Mouse (Mus musculus) liver, embryonic 15.5 days (tissue): ENCODE measurements at regions not wholly inside any gene's neighbourhood (a gene's known extent, or its start where the extent isn't known, plus 50 kb on each side); places are given as distances from the start of the nearest gene placed in this dataset.

Source experiments
- ATAC-seq: fragments of 200-750 bp; cut with Nextera tagmentation; 2 replicates; pipeline ENCODE4 v1.8.0; 2017; ENCODE audit warnings: moderate number of reproducible peaks, mild to moderate bottlenecking, moderate library complexity; ENCODE audit not compliant: insufficient read depth
- H3K27ac ChIP-seq: fragments of 300-500 bp; sonication (generic); replicated peaks from 2 replicates; pipeline ENCODE4 v1.5.1; 2015; ENCODE audit warnings: mild to moderate bottlenecking, inconsistent platforms
- H3K27me3 ChIP-seq: fragments of 300-500 bp; sonication (generic); 2 replicates; pipeline ENCODE4 v1.6.1; 2015; ENCODE audit warnings: mild to moderate bottlenecking, inconsistent platforms
- H3K36me3 ChIP-seq: fragments of 300-500 bp; sonication (generic); replicated peaks from 2 replicates; pipeline ENCODE4 v1.6.1; 2015; ENCODE audit warnings: moderate library complexity, mild to moderate bottlenecking, inconsistent platforms
- H3K4me1 ChIP-seq: fragments of 300-500 bp; sonication (generic); replicated peaks from 2 replicates; pipeline ENCODE4 v1.6.1; 2015; ENCODE audit warnings: inconsistent platforms
- H3K4me2 ChIP-seq: fragments of 300-500 bp; sonication (generic); 2 replicates; pipeline ENCODE4 v1.6.1; 2015; ENCODE audit warnings: moderate library complexity, mild to moderate bottlenecking, inconsistent platforms
- H3K4me3 ChIP-seq: fragments of 300-500 bp; sonication (generic); replicated peaks from 2 replicates; pipeline ENCODE4 v1.5.1; 2015; ENCODE audit warnings: mild to moderate bottlenecking, inconsistent platforms
- H3K9ac ChIP-seq: fragments of 300-500 bp; sonication (generic); 2 replicates; pipeline ENCODE4 v1.6.1; 2015; ENCODE audit warnings: moderate library complexity, mild to moderate bottlenecking, inconsistent platforms
- H3K9me3 ChIP-seq: fragments of 300-500 bp; sonication (generic); replicated peaks from 2 replicates; pipeline ENCODE4 v1.6.1; 2016; ENCODE audit warnings: inconsistent platforms
- WGBS: fragments of 180-500 bp; shearing (Covaris S2); methylation state at CpG from one replicate; pipeline ENCODE4 v1.1.7; 2015; ENCODE audit warnings: mixed read lengths; ENCODE audit not compliant: insufficient replicate concordance; 5-methylcytosine and 5-hydroxymethylcytosine counted together

DNA sequence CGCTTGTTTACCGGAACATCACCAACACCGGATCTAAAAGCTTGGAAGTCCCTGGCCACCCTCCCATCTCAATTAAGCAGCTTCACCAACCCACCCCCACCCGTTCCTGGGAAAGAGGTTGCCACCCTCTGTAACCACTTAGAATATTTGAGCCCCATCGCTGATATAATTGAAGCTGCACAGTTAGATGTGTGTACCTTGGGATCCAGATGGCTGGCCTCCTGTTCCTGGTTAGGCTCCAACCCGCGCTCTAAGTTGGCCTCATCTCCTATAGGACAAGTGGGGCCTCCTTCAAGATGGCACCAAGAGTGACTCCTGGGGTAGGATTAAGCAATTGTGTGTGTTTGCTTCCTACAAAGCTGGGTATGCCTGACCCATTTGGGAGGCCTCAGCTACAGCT, 61.6 kb upstream of the Hdhd5 start:
- Histone ChIP-seq H3K36me3 (no peaks in the 10 kb centered on the region), H3K4me2 (0 out of 2 replicates have a peak overlapping the region, but pooled peaks have one; percentile 27), H3K9ac (no peak overlapping the region), H3K27me3 (no peaks in the 10 kb centered on the region), H3K4me3 (no peak overlapping the region), H3K9me3 (no peaks in the 10 kb centered on the region), H3K4me1 (peaks cover 59% of the 10 kb centered on the region), H3K27ac (no peak overlapping the region; the same call in 1 of the 2 replicates)
- ATAC-seq, result no peak
- 54% methylated on average over 7 of the region's 7 CpGs for WGBS

DNA sequence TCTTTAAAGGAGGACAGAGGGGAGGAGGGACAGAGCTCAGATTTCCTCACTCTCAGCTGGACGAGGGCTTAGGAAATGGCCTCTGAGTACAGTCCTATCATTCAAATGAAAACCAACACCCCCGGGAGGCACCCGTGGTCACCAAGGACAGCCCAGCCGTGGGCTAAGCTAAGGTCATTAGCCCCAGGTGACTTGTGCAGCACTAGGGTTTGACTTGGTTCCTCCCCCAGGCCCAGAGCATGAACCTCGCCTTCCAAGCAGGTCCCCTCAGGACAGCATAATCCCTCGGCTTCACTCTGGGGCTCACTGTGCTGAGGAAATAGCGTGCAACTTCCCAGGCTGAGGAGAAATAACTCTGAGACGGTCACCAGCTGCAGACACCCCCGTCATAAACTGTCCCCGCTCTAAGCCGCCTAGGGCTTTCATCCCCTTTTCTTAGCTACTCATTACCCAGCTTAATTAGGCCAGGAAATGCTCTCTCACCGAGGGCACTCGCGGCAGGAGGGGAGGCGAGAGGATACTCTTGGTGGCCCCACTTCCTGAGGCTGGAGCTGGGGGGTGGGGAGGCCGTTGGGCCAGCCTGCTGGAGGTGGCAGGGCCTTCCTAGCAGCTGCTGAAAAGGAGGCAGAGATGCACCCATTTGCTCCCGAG, 61.0 kb upstream of the Hdhd5 start:
- no peak overlapping the region; the same call in 1 of the 2 replicates for H3K27ac ChIP-seq
- H3K27me3 ChIP-seq, result no peaks in the 10 kb centered on the region
- H3K4me1 ChIP-seq, result peaks cover 59% of the 10 kb centered on the region
- no peak overlapping the region for H3K4me3 ChIP-seq
- H3K9ac ChIP-seq, result no peak overlapping the region
- H3K4me2 ChIP-seq, result peak overlapping the region; percentile 27
- no peaks in the 10 kb centered on the region for H3K36me3 ChIP-seq
- 0 out of 2 replicates have a peak, but pooled peaks have one; percentile 29 for ATAC-seq
- H3K9me3 ChIP-seq, result no peaks in the 10 kb centered on the region
- WGBS, result 24% methylated on average over 17 of the region's 17 CpGs

DNA sequence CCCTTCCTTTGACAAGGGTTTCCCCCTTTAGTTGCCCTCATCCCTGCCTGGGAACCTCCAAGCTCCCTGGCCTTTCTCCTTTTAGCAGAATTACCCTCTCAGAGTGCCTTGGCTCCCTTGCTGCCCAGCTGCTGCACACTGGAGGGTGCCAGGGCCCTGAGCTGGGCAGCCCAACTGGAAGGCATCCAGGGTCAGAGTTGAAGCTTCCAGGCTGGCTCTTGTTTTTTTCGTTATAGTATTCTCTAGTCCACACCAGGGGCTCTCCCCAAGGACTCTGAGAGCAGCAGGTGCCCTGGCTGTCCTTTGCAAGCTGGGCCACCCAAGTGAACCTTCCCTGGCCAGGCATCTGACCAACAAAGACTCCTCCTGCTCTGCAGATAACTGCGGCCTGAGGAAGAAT, 59.1 kb upstream of the Hdhd5 start:
- H3K27ac ChIP-seq, result 0 out of 2 replicates have a peak overlapping the region, but pooled peaks have one; percentile 10

DNA sequence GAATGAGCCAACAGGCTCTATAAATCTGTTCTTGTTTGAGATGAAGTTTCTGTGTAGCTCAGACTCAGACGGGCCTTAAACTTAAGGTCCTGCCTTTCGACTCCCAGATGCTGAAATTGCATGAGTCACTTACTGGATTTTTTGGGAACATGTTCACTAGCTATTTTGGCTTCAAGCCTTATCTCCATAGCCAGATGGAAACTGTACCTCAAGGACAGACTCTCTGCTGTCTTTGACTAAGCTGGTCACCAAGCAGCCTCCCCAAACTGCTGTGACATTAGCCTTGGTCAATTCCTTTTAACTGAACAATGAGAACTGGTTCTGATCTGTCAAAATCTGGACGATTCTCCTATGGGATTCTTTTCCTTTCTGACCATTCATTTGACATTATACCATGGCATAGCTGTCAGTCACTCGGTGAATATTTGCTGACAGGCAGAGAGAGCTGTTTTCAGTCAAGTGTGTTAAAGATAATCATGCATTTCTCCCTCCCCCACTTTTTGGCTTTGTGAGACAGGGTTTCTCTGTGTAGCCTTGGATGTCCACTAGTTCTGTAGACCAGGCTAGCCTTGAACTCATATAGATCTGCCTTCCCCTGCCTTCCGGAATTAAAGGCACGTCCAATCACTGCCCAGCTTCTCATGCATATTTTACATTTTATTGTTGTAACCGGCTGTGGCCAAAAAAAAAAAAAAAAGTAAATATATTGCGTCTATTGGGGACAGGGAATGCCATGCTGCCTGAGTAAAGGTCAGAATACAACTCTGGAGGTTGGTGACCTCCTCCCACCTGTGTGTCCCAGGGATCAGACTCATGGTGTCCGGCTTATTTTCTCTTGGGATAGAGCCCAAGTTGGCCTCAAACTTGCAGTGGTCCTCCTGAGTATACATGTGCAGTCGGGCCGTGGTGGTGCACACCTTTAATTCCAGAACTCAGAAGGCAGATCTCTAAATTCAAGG, 57.9 kb upstream of the Hdhd5 start:
- Histone ChIP-seq H3K9me3 (no peaks in the 10 kb centered on the region), H3K4me2 (peak overlapping the region; percentile 36), H3K4me3 (no peak overlapping the region), H3K9ac (0 out of 2 replicates have a peak overlapping the region, but pooled peaks have one; percentile 19), H3K27ac (peak overlapping the region; percentile 77), H3K36me3 (no peaks in the 10 kb centered on the region), H3K4me1 (peaks cover 58% of the 10 kb centered on the region), H3K27me3 (no peaks in the 10 kb centered on the region)
- WGBS, result 61% methylated on average over 11 of the region's 11 CpGs
- ATAC-seq, result peak; percentile 79

More for the DNA sequence above, 59.1 kb upstream of the Hdhd5 start:
- no peaks in the 10 kb centered on the region for H3K9me3 ChIP-seq
- H3K4me1 ChIP-seq, result peaks cover 57% of the 10 kb centered on the region
- no peak overlapping the region for H3K9ac ChIP-seq
- no peak overlapping the region for H3K4me3 ChIP-seq
- 83% methylated on average over 2 of the region's 2 CpGs for WGBS
- no peaks in the 10 kb centered on the region for H3K36me3 ChIP-seq
- no peak for ATAC-seq
- H3K27me3 ChIP-seq, result no peaks in the 10 kb centered on the region
- no peak overlapping the region for H3K4me2 ChIP-seq

DNA sequence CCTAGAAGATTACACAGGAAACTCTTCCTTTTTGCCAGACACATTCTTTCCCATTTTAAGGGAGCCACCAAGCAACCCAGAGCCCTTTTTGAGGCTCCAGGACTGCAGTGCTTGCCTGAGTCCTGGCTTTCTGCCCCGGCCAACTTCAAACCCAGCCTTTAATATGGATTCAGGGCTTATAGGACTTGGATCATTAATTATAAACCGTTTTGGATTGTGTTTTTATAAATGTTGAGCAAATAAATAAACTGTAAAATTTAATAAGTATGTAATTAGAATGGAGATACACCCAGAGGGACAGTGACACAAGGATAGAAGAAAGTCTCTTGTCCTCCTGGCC, 54.8 kb upstream of the Hdhd5 start:
- H3K27ac ChIP-seq, result no peak overlapping the region
- peaks cover 45% of the 10 kb centered on the region for H3K4me1 ChIP-seq
- H3K27me3 ChIP-seq, result no peaks in the 10 kb centered on the region
- H3K4me2 ChIP-seq, result no peak overlapping the region
- no peaks in the 10 kb centered on the region for H3K9me3 ChIP-seq
- ATAC-seq, result no peak
- H3K4me3 ChIP-seq, result no peak overlapping the region
- H3K9ac ChIP-seq, result no peak overlapping the region
- no peaks in the 10 kb centered on the region for H3K36me3 ChIP-seq
- WGBS, result 48% methylated on average over 2 of the region's 2 CpGs

DNA sequence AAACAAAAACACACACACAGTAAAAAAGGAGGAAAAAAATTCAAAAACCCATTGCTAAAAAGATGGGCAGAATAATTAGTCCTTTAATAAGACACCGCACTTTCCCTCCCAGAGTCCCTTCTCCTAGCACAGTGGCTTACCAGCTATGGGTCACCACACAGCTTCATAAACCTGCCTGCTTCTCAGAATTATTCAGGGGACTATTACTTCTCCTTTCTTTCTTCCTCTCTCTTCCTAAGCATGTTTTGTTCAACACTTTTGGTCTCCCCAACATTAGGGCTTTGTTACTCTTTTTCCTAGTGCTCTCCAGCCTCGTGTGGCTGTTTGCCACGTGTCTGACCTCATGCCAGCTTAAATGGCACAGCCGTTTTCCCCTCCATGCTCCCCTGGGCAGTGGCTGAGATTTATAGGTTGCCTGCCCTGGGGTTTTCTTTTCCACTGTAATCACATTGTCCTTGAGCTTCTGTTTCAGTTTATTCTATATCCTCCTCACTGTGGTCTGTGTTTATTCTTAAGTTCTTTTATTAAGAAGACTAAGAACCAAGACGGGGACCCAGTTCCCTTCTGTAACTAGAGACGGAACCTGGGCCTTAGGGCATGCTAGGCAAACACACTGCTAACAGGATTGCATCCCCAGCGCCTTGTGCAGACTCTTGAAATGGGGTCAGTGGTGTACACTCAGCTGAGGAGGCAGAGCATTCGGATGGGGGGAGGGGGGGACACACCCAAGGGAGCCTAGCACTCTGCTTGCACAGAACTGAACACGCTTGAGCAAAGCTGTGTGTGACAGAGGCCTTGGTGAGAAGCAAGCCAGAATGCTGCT, 54.2 kb upstream of the Hdhd5 start:
- no peak overlapping the region for H3K4me3 ChIP-seq
- H3K4me1 ChIP-seq, result peaks cover 47% of the 10 kb centered on the region
- no peaks in the 10 kb centered on the region for H3K9me3 ChIP-seq
- WGBS, result 64% methylated on average over 9 of the region's 9 CpGs
- no peaks in the 10 kb centered on the region for H3K36me3 ChIP-seq
- H3K27me3 ChIP-seq, result no peaks in the 10 kb centered on the region
- H3K4me2 ChIP-seq, result no peak overlapping the region
- H3K9ac ChIP-seq, result no peak overlapping the region
- ATAC-seq, result no peak
- H3K27ac ChIP-seq, result no peak overlapping the region

DNA sequence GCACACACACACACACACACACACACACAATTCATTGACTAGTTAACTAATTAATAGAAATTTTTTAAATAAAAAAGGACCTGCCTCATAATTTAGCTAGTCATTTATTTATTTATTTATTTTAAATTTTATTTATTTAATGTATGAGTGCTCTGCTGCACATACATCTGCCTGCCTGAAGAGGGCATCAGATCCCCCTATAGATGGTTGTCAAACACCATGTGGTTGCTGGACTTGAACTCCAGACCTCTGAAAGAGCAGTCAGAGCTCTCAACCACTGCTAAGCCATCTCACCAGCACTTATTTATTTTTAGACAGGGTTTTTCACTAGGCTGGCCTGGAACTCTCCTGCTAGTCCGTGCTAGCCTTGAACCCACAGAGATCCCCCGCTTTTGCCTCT, 50.6 kb upstream of the Hdhd5 start:
- ATAC-seq, result no peak
- Histone ChIP-seq H3K4me2 (no peak overlapping the region), H3K27me3 (no peaks in the 10 kb centered on the region; the same call in 1 of the 2 replicates), H3K4me3 (no peak overlapping the region), H3K9me3 (no peaks in the 10 kb centered on the region), H3K27ac (no peak overlapping the region), H3K36me3 (no peaks in the 10 kb centered on the region), H3K9ac (no peak overlapping the region), H3K4me1 (peaks cover 43% of the 10 kb centered on the region)
- 93% methylated on average over 2 of the region's 2 CpGs for WGBS
